Mouse (Mus musculus) G1E (cell line): ENCODE data around the gene Kif3b. TPM values are rescaled to one million over a fixed set of nuclear protein-coding genes. Genes with fewer than 3 reads are reported as not detected.

Source experiments
- ATAC-seq: 2 replicates; pipeline ENCODE4 v1.8.0; 2016; ENCODE audit warnings: mild to moderate bottlenecking; ENCODE audit not compliant: insufficient number of reproducible peaks, poor library complexity, low FRiP score, severe bottlenecking; ENCODE audit errors: extremely low read depth
- DNase-seq: peaks from one replicate; pipeline ENCODE4 v3.0.0; 2012; ENCODE audit warnings: low spot score
- H3K27me3 ChIP-seq: 2 replicates; pipeline ENCODE4 v1.6.1; 2012; ENCODE audit warnings: mild to moderate bottlenecking, low read length, inconsistent platforms; ENCODE audit not compliant: insufficient read depth
- H3K36me3 ChIP-seq: replicated peaks from 2 replicates; pipeline ENCODE3; 2012; ENCODE audit warnings: mild to moderate bottlenecking, inconsistent platforms
- H3K4me1 ChIP-seq: 2 replicates; pipeline ENCODE4 v1.6.1; 2012; ENCODE audit warnings: low read depth, low read length, inconsistent platforms, mixed read lengths; ENCODE audit not compliant: insufficient read depth
- H3K4me3 ChIP-seq: 2 replicates; pipeline ENCODE4 v1.5.1; 2012; ENCODE audit warnings: low read depth, mild to moderate bottlenecking, inconsistent platforms, low read length, moderate library complexity, mixed read lengths
- H3K9me3 ChIP-seq: replicated peaks from 2 replicates; pipeline ENCODE4 v1.6.1; 2012; ENCODE audit warnings: inconsistent platforms
- CTCF ChIP-seq: IDR thresholded peaks from 2 replicates; pipeline ENCODE4 v1.5.1; 2012; ENCODE audit warnings: low read depth, low read length, inconsistent platforms, mixed read lengths
- GATA1 ChIP-seq: IDR thresholded peaks from 2 replicates; pipeline ENCODE4 v1.6.1; 2012; ENCODE audit warnings: borderline replicate concordance, low read length, inconsistent platforms, mixed read lengths
- GATA2 ChIP-seq: IDR thresholded peaks from 2 replicates; pipeline ENCODE4 v1.6.1; 2012; ENCODE audit warnings: low read depth, low read length, inconsistent platforms, borderline replicate concordance
- POLR2AphosphoS5 ChIP-seq: IDR thresholded peaks from 2 replicates; pipeline ENCODE4 v1.6.1; 2012; ENCODE audit warnings: low read depth, low read length, inconsistent platforms; ENCODE audit not compliant: insufficient replicate concordance
- TAL1 ChIP-seq: conservative IDR thresholded peaks from 2 replicates; pipeline ENCODE4 v1.6.1; 2012; ENCODE audit warnings: low read depth, low read length, inconsistent platforms, mixed read lengths
- polyA plus RNA-seq: library from polyadenylated mRNA; stranded (reverse); fragments of >175 nt; gene quantifications from 2 replicates; pipeline ENCODE4 v1.2.3, GENCODE M21; 2012
- total RNA-seq, 2 experiments: library from RNA; stranded (forward) in 1 of 2; stranded (reverse) in 1 of 2; fragments of 200-1000 nt in 1 of 2; fragments of >200 nt in 1 of 2; fragmentation: Nextera tagmentation in 1 of 2; gene quantifications; 2 replicates each; pipeline ENCODE4 v1.2.3; 2014 to 2017

Gene Kif3b
- total RNA-seq (2014; fragmentation: Nextera tagmentation) = 12.0 and 12.9 TPM in 2 replicates
- 25.2 and 26.1 TPM in 2 replicates for total RNA-seq (2017)
- 3.0 and 3.7 TPM in 2 replicates for polyA plus RNA-seq

DNA sequence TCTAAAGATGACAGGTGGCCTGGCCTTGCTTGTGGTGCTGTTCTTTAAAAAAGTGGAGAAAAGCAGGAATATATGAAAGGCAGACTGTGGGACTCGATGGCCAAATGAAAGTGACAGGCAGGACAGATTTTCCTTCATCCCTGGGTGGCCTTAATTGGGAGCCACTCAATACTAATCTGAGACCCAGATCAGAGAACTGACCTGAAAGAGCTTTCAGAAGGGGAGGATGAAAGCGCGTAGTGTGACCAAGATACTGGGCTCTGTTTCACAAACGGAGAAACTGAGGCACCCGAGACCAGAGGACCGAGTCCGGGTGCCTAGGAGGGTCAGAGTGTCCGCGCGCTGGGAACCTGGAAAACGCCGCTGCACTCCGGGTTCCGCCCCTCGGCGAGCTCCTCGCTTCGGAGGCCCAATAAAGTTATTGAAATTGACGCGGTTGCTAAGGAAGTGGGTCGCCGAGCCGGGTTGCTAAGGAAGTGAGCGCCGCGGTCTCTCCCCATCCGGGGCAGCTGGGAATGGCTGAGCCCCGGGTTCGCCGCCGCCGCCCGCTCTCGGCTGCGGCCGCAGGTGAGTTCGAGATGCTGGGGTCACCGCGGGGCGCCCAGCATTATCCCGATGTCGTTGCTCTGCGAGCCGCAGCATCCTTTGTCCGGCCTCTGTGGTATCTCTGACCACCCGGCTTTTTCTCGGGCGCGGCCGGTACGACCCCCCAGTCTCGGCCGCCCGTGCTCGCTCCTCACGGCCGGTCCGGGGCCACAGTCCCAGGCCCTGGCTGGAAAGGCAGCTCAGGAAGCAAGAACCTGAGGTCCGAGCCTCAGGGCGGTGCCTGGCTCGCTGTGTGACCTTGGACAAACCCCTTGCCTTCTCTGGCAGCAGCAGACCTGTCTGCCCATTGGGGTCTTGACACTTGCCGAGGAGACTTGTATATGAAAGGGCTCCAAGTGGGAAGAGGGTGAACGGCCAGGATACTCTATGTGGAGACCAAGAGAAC is at the start of gene Kif3b:
Kif3b (plus strand) TSS at position 476 of the 991 bp plus-strand sequence.
- no peaks in the 10 kb centered on the region for H3K9me3 ChIP-seq
- H3K27me3 ChIP-seq = no peaks in the 10 kb centered on the region
- TF ChIP-seq CTCF (no peak), POLR2AphosphoS5 (no peak), GATA1 (no peak), TAL1 (no peak), GATA2 (no peak)
- H3K4me3 ChIP-seq = peak within 1 kb of the TSS; percentile 86
- H3K36me3 ChIP-seq = peaks cover 31% of the 10 kb centered on the region
- ATAC-seq (peak; percentile 85), DNase-seq (peak; percentile 86)
- peaks cover 47% of the 10 kb centered on the region for H3K4me1 ChIP-seq

DNA sequence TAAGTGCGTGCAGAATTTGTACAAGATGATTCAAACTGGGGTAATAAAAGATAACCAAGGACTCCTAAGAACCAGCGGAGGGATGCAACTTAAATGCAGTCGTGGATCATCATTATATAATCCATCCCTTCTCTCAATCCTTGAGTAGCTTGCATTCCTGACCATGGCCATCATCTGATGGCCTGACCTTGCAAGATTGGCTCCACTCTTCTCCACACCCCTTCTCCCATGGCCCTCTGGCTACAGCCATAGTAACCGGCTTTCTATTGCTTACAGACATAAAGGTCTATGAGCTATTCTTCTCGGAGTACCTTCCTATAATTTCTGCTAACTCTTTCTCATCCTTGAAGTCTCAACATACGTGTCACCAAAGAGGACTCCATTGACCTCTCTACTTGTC is 49.1 kb upstream of the Kif3b start:
- peaks cover 53% of the 10 kb centered on the region for H3K36me3 ChIP-seq
- no peak for ATAC-seq
- DNase-seq = no peak
- no peaks in the 10 kb centered on the region for H3K27me3 ChIP-seq
- H3K4me1 ChIP-seq = peaks cover 57% of the 10 kb centered on the region
- TF ChIP-seq GATA2 = no peak
- H3K4me3 ChIP-seq = peak overlapping the region; percentile 88
- no peaks in the 10 kb centered on the region for H3K9me3 ChIP-seq

DNA sequence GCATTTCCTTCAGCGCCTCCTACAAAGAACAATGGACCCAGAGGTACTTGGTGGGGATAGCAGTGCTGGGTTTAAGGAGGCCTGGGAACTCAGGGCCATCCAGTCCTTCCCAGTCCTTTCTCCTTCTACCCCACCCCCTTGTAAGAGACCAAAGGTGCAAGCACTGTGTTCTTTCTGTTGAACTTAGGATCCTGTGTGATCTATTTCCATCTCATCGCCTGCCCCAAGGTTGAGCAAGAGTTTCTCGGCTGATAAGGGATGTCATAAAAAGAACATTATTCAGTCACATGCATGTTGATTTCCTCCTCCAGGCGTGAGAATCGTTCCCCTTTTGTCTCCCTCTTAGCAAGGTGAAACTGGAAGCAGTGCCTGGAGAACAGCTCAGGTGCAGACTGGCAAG is 41.5 kb upstream of the Kif3b start:
- no peak for ATAC-seq

DNA sequence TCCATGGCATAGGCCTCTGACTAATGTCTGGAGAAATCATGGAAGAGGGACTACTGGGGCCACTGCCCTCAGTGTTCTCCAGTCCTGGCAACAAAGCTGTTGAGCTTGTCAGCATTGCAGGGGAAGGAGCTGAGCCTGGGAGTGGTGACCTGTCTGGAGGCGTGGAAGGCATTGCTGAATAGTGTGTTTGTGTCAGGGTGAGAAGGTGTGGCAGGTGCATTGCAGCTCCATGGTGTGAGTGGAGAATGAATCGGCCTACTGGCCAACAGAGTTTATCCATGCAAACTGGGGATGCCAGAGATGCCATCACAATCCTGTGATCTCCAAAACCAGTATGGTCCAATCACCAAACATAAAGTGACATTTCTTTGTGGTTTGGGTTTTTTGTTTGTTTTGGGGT is 34.6 kb upstream of the Kif3b start:
- Histone ChIP-seq H3K4me3 (no peak overlapping the region), H3K36me3 (peaks cover 66% of the 10 kb centered on the region), H3K27me3 (no peaks in the 10 kb centered on the region), H3K4me1 (peaks cover 54% of the 10 kb centered on the region), H3K9me3 (no peaks in the 10 kb centered on the region)
- TF ChIP-seq TAL1 (no peak), CTCF (no peak), POLR2AphosphoS5 (no peak), GATA2 (no peak), GATA1 (no peak)
- no peak for DNase-seq
- ATAC-seq = no peak

More for the DNA sequence above, 41.5 kb upstream of the Kif3b start:
- peaks cover 29% of the 10 kb centered on the region for H3K4me1 ChIP-seq
- DNase-seq = no peak
- H3K9me3 ChIP-seq = no peaks in the 10 kb centered on the region
- no peak overlapping the region for H3K4me3 ChIP-seq
- no peak for TF ChIP-seq TAL1
- no peak for TF ChIP-seq GATA2
- no peak for TF ChIP-seq CTCF
- TF ChIP-seq POLR2AphosphoS5 = no peak
- TF ChIP-seq GATA1 = no peak
- H3K27me3 ChIP-seq = no peaks in the 10 kb centered on the region
- H3K36me3 ChIP-seq = peaks cover 79% of the 10 kb centered on the region

DNA sequence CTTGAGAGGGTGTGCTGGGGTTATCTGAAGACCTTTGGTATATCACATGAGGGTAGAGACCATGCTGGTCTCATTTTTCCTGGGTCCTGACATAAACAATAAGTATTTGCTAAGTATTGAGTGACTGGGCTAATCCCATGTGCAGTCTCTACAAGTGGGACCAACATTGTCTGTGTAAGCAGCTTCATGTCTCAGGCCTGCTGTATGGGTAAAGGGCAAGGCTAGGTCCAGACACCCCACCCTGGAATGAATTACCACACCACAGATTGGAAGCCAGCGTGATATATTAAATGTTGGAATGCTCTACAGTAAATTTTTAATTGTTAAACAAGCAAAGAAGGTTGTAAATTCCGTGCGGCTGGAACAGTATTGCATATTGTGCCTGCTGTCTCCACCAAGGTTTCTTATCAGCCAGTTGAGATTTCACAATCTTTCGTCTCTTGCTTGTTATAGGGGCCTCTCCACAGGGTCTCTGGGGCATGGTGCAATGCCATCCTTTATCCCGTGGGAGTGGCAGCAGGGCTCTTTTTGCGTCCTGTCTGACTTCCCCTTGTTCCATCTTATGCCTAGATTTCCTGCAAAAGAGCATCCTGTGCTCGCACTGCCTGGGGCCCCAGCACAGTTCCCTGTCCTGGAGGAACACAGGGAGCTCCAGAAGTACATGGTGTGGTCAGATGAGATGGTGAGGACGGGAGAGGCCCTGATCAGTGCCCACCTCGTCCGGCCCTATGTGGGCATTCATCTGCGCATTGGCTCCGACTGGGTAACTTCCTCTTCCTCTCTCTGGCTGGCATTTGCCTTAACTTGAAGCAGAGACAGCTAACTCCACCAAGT is 32.0 kb upstream of the Kif3b start:
- ATAC-seq = no peak
- Histone ChIP-seq H3K9me3 (no peaks in the 10 kb centered on the region), H3K4me3 (peak overlapping the region; percentile 63; the same call in 1 of the 2 replicates), H3K27me3 (no peaks in the 10 kb centered on the region), H3K4me1 (peaks cover 76% of the 10 kb centered on the region), H3K36me3 (peaks cover 66% of the 10 kb centered on the region)
- no peak for DNase-seq
- TF ChIP-seq CTCF (no peak), GATA1 (no peak), TAL1 (no peak), GATA2 (no peak), POLR2AphosphoS5 (no peak)
